Mouse (Mus musculus) cerebellum, adult 2 months (tissue): ENCODE measurements around the gene Nrp1. TPM values are rescaled to one million over a fixed set of nuclear protein-coding genes. Genes with fewer than 3 reads are reported as not detected.
A peak's percentile ranks its signal among the peaks of the same experiment; 100 is the strongest.

Source experiments
- DNase-seq, 2 experiments: peaks; one replicate each; pipeline ENCODE4 v3.0.0; 2021
- H3K27ac ChIP-seq: fragments of 200-500 bp; 2 replicates; pipeline ENCODE4 v1.5.1; 2012; ENCODE audit warnings: low read length, control low read depth, inconsistent platforms; ENCODE audit not compliant: insufficient read depth
- H3K27me3 ChIP-seq: fragments of 200-500 bp; 2 replicates; pipeline ENCODE4 v1.6.1; 2012; ENCODE audit warnings: inconsistent platforms, mild to moderate bottlenecking, low read length, moderate library complexity; ENCODE audit not compliant: control insufficient read depth, insufficient read depth
- H3K4me1 ChIP-seq: fragments of 200-500 bp; 2 replicates; pipeline ENCODE4 v1.6.1; 2011; ENCODE audit warnings: low read length; ENCODE audit not compliant: control insufficient read depth, insufficient read depth
- H3K4me3 ChIP-seq: fragments of 200-500 bp; replicated peaks from 2 replicates; pipeline ENCODE3; 2011; ENCODE audit warnings: mild to moderate bottlenecking, low read depth, low read length, control low read depth; ENCODE audit not compliant: insufficient read depth
- CTCF ChIP-seq: fragments of 200-500 bp; IDR thresholded peaks from 2 replicates; pipeline ENCODE4 v1.5.1; 2011; ENCODE audit warnings: low read depth, mild to moderate bottlenecking, control low read depth, low read length, moderate library complexity, borderline replicate concordance; ENCODE audit not compliant: insufficient read depth
- POLR2A ChIP-seq: fragments of 200-500 bp; IDR thresholded peaks from 2 replicates; pipeline ENCODE4 v1.6.1; 2011; ENCODE audit warnings: low read length, control low read depth, borderline replicate concordance; ENCODE audit not compliant: insufficient read depth
- WGBS: fragments of 180-500 bp; shearing (Covaris S2); methylation state at CpG from one replicate; pipeline ENCODE4 v1.1.7; 2018; 5-methylcytosine and 5-hydroxymethylcytosine counted together
- polyA plus RNA-seq: library from polyadenylated mRNA; depleted of rRNA; stranded (reverse); fragments of >200 nt; gene quantifications from 2 replicates; pipeline ENCODE4 v1.2.3, GENCODE M21; 2012

Nrp1 gene
- polyA plus RNA-seq, 1 experiment: 7.8 TPM

GRCm38 (mm10) chr8:128528591-128529383 lies 170.4 kb downstream of the Nrp1 start:
- Histone ChIP-seq H3K4me3 (no peak overlapping the region), H3K4me1 (no peaks in the 10 kb centered on the region), H3K27ac (no peak overlapping the region), H3K27me3 (no peaks in the 10 kb centered on the region)
- 9% methylated on average over 8 of the region's 8 CpGs for WGBS
- no peak for DNase-seq
- TF ChIP-seq CTCF: no peak
- no peak for TF ChIP-seq POLR2A

GRCm38 (mm10) chr8:128534442-128534871 lies 176.1 kb downstream of the Nrp1 start:
- no peaks in the 10 kb centered on the region for H3K4me1 ChIP-seq
- no peak overlapping the region for H3K27ac ChIP-seq
- WGBS: 17% methylated on average over 3 of the region's 3 CpGs
- TF ChIP-seq CTCF (no peak), POLR2A (no peak)
- H3K27me3 ChIP-seq: no peaks in the 10 kb centered on the region
- peak in 1 of 2 experiments; percentile 2 for DNase-seq
- no peak overlapping the region for H3K4me3 ChIP-seq

GRCm38 (mm10) chr8:128535685-128536084 lies 177.3 kb downstream of the Nrp1 start:
- Histone ChIP-seq H3K27me3 (no peaks in the 10 kb centered on the region; the same call in 1 of the 2 replicates), H3K27ac (no peak overlapping the region), H3K4me3 (no peak overlapping the region), H3K4me1 (no peaks in the 10 kb centered on the region)
- DNase-seq: no peak
- no peak for TF ChIP-seq POLR2A
- no peak for TF ChIP-seq CTCF

- 35% methylated on average over 1 of the region's 1 CpGs for WGBS
- TF ChIP-seq POLR2A: no peak
- no peak for TF ChIP-seq CTCF
- no peak for DNase-seq
- H3K27ac ChIP-seq: no peak overlapping the region
- no peaks in the 10 kb centered on the region for H3K4me1 ChIP-seq
- no peaks in the 10 kb centered on the region; the same call in 1 of the 2 replicates for H3K27me3 ChIP-seq
- H3K4me3 ChIP-seq: no peak overlapping the region
These were observed 180.0 kb downstream of the Nrp1 start for GRCm38 (mm10) chr8:128538378-128538777.

GRCm38 (mm10) chr8:128541355-128542090 lies 183.1 kb downstream of the Nrp1 start:
- H3K27me3 ChIP-seq: no peaks in the 10 kb centered on the region; the same call in 1 of the 2 replicates
- WGBS: 83% methylated on average over 1 of the region's 1 CpGs
- no peak overlapping the region for H3K4me3 ChIP-seq
- H3K27ac ChIP-seq: no peak overlapping the region
- TF ChIP-seq POLR2A (no peak), CTCF (no peak)
- no peaks in the 10 kb centered on the region for H3K4me1 ChIP-seq
- DNase-seq: no peak

GRCm38 (mm10) chr8:128544128-128544846 lies 185.9 kb downstream of the Nrp1 start:
- H3K4me3 ChIP-seq: no peak overlapping the region
- H3K27me3 ChIP-seq: no peaks in the 10 kb centered on the region; the same call in 1 of the 2 replicates
- H3K27ac ChIP-seq: no peak overlapping the region
- WGBS: 71% methylated on average over 2 of the region's 2 CpGs
- no peaks in the 10 kb centered on the region for H3K4me1 ChIP-seq
- TF ChIP-seq POLR2A: no peak
- no peak for TF ChIP-seq CTCF
- no peak for DNase-seq

- Histone ChIP-seq H3K27me3 (no peaks in the 10 kb centered on the region), H3K27ac (no peak overlapping the region), H3K4me1 (no peaks in the 10 kb centered on the region), H3K4me3 (no peak overlapping the region)
- DNase-seq: no peak
- 97% methylated on average over 1 of the region's 1 CpGs for WGBS
- no peak for TF ChIP-seq CTCF
- no peak for TF ChIP-seq POLR2A
These were observed 187.9 kb downstream of the Nrp1 start for GRCm38 (mm10) chr8:128546287-128546686.
